Mouse (Mus musculus): Measurements from ENCODE around the gene Vegfb. TPM values are rescaled to one million over a fixed set of nuclear protein-coding genes. Genes with fewer than 3 reads are reported as not detected.

Vegfb gene
- polyA plus RNA-seq, 1 experiment from 2014 or later = 49.6 TPM

DNA sequence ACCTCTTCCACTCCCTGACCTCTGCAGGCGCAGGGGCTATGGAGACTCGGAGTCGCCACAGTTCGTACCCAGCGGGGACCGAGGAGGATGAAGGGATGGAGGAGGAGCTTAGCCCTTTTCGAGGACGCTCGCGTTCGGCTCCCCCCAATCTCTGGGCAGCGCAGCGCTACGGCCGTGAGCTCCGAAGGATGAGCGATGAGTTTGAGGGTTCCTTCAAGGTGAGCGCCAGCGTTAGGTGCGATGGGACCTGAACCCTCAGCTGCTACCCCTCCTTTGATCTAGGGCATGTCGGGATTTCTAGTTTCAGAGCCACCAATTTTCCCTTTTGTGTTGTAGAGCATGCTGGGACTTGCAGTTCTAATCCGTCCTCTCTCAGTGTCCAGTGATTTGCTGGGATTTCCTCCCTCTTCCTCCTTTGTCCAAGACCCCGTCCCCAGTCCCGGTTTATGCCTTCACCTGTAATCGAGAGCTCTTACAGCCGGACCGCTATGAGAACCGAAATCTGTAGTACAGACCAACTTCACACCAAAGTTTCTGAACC, 36.8 kb downstream of the Vegfb start:
- H3K9me3 ChIP-seq (ENCODE audit: control insufficient read depth, low read length) = no peaks in the 10 kb centered on the region
- peak; percentile 40 for ATAC-seq
- peak overlapping the region; percentile 98 for H3K4me2 ChIP-seq (ENCODE audit: low read length)
- H3K27me3 ChIP-seq (replicated peaks; ENCODE audit: control insufficient read depth, insufficient read depth, low read length) = no peaks in the 10 kb centered on the region
- H3K4me3 ChIP-seq (ENCODE audit: low read length) = peak overlapping the region; percentile 61
- WGBS = 0% methylated on average over 28 of the region's 28 CpGs
- peaks cover 4% of the 10 kb centered on the region; the same call in 1 of the 2 replicates for H3K36me3 ChIP-seq (ENCODE audit: control insufficient read depth, insufficient read depth, low read length)
- peak overlapping the region; percentile 81 for H3K9ac ChIP-seq (ENCODE audit: low read depth, low read length)
- peak overlapping the region; percentile 96 for H3K27ac ChIP-seq (ENCODE audit: low read depth, low read length)
- H3K4me1 ChIP-seq (ENCODE audit: control insufficient read depth, insufficient read depth, low read depth, low read length) = peaks cover 19% of the 10 kb centered on the region

DNA sequence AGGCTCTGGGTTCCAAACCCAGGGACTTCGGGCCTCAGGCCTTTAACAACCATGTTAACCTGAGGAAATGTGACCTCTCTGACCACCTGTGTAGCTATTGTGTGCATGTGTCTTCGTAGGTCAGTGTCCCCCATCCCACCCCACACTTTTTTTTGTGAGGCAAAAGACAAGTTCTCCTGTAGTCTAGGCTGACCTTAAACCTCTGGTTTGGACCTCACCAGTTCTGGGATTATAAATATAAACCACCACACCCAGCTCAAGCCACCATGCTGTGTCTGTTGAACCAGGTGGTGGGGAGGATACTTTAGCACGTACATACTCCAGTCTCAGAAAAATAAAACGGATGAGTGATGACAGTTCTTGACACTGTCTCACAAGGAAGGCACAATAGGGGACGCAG, 37.5 kb downstream of the Vegfb start:
- WGBS = 37% methylated on average over 5 of the region's 5 CpGs
- ATAC-seq = no peak
- Histone ChIP-seq H3K27ac (ENCODE audit: low read depth, low read length) (peak overlapping the region; percentile 96), H3K36me3 (ENCODE audit: control insufficient read depth, insufficient read depth, low read length) (no peaks in the 10 kb centered on the region; the same call in 1 of the 2 replicates), H3K4me2 (ENCODE audit: low read length) (peak overlapping the region; percentile 98), H3K4me3 (ENCODE audit: low read length) (peak overlapping the region; percentile 61), H3K27me3 (replicated peaks; ENCODE audit: control insufficient read depth, insufficient read depth, low read length) (no peaks in the 10 kb centered on the region), H3K9ac (ENCODE audit: low read depth, low read length) (peak overlapping the region; percentile 81), H3K9me3 (ENCODE audit: control insufficient read depth, low read length) (no peaks in the 10 kb centered on the region), H3K4me1 (ENCODE audit: control insufficient read depth, insufficient read depth, low read depth, low read length) (peaks cover 19% of the 10 kb centered on the region)

DNA sequence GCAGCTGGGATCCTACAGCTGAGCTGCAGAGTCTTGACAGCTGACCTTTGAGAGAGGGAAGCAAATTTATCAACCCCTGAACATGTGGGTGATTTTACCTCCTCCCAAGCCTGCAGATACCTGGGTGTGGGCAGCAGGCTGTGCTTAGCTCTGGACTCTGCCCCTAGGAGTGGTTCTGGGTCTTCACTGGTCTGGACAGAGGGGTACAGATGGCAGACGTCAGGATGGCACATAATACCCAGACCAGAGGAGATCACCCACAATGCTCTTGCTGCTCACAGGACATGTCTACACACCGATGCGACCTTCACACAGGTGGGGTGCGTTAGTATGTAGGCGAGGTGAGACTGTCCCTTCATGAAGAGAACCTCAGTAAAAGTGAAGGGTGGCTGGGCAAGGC, 37.9 kb downstream of the Vegfb start:
- ATAC-seq = no peak
- WGBS = 92% methylated on average over 5 of the region's 5 CpGs
- Histone ChIP-seq H3K4me1 (ENCODE audit: control insufficient read depth, insufficient read depth, low read depth, low read length) (peaks cover 19% of the 10 kb centered on the region), H3K36me3 (ENCODE audit: control insufficient read depth, insufficient read depth, low read length) (no peaks in the 10 kb centered on the region; the same call in 1 of the 2 replicates), H3K27me3 (replicated peaks; ENCODE audit: control insufficient read depth, insufficient read depth, low read length) (no peaks in the 10 kb centered on the region), H3K9ac (ENCODE audit: low read depth, low read length) (no peak overlapping the region), H3K4me2 (ENCODE audit: low read length) (no peak overlapping the region), H3K9me3 (ENCODE audit: control insufficient read depth, low read length) (no peaks in the 10 kb centered on the region), H3K27ac (ENCODE audit: low read depth, low read length) (no peak overlapping the region), H3K4me3 (ENCODE audit: low read length) (no peak overlapping the region)

DNA sequence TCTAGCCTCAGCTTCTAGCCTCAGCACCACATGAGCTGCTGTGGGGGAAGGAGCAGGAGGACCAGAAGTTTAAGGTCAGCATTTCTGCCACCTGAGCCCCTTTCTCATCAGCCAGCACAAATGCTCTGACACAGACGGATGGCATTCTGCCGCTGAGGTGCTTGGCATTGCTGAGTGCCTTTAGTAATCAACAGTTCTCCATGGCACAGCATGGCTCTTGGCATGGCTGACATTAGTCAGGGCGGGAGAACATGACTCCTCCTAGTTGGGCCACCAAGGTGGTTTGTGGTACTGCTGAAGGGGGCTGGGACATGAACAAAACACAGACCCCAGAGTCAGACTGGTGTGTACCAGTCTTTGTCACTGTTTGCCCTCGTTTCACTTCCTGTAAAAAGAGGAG, 39.3 kb downstream of the Vegfb start:
- Histone ChIP-seq H3K27ac (ENCODE audit: low read depth, low read length) (no peak overlapping the region), H3K4me1 (ENCODE audit: control insufficient read depth, insufficient read depth, low read depth, low read length) (peaks cover 20% of the 10 kb centered on the region), H3K9me3 (ENCODE audit: control insufficient read depth, low read length) (no peaks in the 10 kb centered on the region), H3K9ac (ENCODE audit: low read depth, low read length) (no peak overlapping the region), H3K36me3 (ENCODE audit: control insufficient read depth, insufficient read depth, low read length) (no peaks in the 10 kb centered on the region; the same call in 1 of the 2 replicates), H3K4me2 (ENCODE audit: low read length) (no peak overlapping the region), H3K27me3 (replicated peaks; ENCODE audit: control insufficient read depth, insufficient read depth, low read length) (no peaks in the 10 kb centered on the region), H3K4me3 (ENCODE audit: low read length) (no peak overlapping the region)
- no peak for ATAC-seq
- WGBS = 64% methylated on average over 4 of the region's 4 CpGs

DNA sequence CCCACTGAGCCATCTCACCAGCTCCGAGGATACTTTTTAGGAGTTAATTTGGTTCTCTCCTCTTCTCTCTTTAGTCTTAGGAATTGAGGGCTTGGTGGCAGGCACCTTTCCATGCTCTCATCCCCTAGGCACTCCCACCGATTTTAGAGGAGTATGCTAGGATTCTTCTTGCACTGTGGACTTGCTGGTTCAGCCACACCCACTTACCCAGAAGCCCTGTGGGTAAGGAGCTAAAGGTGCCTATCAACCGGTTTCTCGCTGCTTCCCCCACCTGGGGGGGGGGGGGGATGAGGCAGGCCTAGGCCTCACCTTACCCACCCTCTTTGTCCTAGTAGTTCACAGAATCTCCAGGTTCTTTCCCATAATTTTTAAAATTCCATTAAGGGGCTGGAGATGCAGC, 39.7 kb downstream of the Vegfb start:
- no peak overlapping the region for H3K9ac ChIP-seq (ENCODE audit: low read depth, low read length)
- no peaks in the 10 kb centered on the region for H3K9me3 ChIP-seq (ENCODE audit: control insufficient read depth, low read length)
- H3K36me3 ChIP-seq (ENCODE audit: control insufficient read depth, insufficient read depth, low read length) = no peaks in the 10 kb centered on the region; the same call in 1 of the 2 replicates
- H3K27me3 ChIP-seq (replicated peaks; ENCODE audit: control insufficient read depth, insufficient read depth, low read length) = no peaks in the 10 kb centered on the region
- no peak overlapping the region for H3K27ac ChIP-seq (ENCODE audit: low read depth, low read length)
- peaks cover 20% of the 10 kb centered on the region for H3K4me1 ChIP-seq (ENCODE audit: control insufficient read depth, insufficient read depth, low read depth, low read length)
- H3K4me2 ChIP-seq (ENCODE audit: low read length) = no peak overlapping the region
- H3K4me3 ChIP-seq (ENCODE audit: low read length) = no peak overlapping the region
- 56% methylated on average over 4 of the region's 4 CpGs for WGBS
- no peak for ATAC-seq

DNA sequence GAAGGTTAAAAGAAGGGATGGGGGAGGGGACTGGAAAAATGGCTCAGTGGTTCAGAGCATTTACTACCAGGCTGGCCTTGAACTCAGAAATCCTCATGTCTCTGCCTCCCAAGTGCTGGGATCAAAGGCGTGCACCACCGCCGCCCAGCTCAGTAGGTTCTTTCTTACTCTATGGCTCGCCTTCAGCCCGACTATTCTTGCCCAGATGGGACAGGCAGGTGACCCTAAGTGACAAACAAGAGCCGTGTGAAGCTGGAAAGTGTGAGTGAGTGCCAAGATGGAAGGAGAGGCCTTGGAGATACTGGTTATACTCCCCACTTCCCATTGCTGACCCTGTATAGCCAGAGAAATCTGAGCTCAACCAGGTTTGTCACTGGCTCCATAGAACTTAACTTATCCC, 43.7 kb downstream of the Vegfb start:
- Histone ChIP-seq H3K9ac (ENCODE audit: low read depth, low read length) (no peak overlapping the region), H3K27ac (ENCODE audit: low read depth, low read length) (no peak overlapping the region), H3K4me1 (ENCODE audit: control insufficient read depth, insufficient read depth, low read depth, low read length) (peaks cover 29% of the 10 kb centered on the region), H3K4me2 (ENCODE audit: low read length) (no peak overlapping the region), H3K27me3 (replicated peaks; ENCODE audit: control insufficient read depth, insufficient read depth, low read length) (no peaks in the 10 kb centered on the region), H3K36me3 (ENCODE audit: control insufficient read depth, insufficient read depth, low read length) (no peaks in the 10 kb centered on the region; the same call in 1 of the 2 replicates), H3K9me3 (ENCODE audit: control insufficient read depth, low read length) (no peaks in the 10 kb centered on the region), H3K4me3 (ENCODE audit: low read length) (no peak overlapping the region)
- ATAC-seq = no peak
- 94% methylated on average over 6 of the region's 6 CpGs for WGBS

DNA sequence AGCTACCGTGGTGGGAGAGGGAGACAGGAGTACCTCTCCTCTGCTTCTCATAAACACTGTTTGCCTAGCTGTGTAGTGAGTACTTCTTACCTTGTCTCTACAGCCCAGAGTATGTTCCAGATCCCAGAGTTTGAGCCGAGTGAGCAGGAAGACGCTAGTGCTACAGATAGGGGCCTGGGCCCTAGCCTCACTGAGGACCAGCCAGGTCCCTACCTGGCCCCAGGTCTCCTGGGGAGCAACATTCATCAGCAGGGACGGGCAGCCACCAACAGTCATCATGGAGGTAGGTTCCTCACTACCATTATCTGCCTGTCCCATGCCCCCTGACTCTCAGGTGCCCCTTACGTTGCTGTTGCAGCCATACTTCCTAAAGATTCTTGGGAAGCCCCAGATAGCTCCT, 44.7 kb downstream of the Vegfb start:
- H3K27me3 ChIP-seq (replicated peaks; ENCODE audit: control insufficient read depth, insufficient read depth, low read length) = no peaks in the 10 kb centered on the region
- peak overlapping the region; percentile 86 for H3K4me3 ChIP-seq (ENCODE audit: low read length)
- 23% methylated on average over 5 of the region's 5 CpGs for WGBS
- H3K4me2 ChIP-seq (ENCODE audit: low read length) = peak overlapping the region; percentile 76
- peak overlapping the region; percentile 95 for H3K9ac ChIP-seq (ENCODE audit: low read depth, low read length)
- no peaks in the 10 kb centered on the region; the same call in 1 of the 2 replicates for H3K36me3 ChIP-seq (ENCODE audit: control insufficient read depth, insufficient read depth, low read length)
- H3K9me3 ChIP-seq (ENCODE audit: control insufficient read depth, low read length) = no peaks in the 10 kb centered on the region
- peak; percentile 5; the same call in 1 of the 2 replicates for ATAC-seq
- peaks cover 35% of the 10 kb centered on the region for H3K4me1 ChIP-seq (ENCODE audit: control insufficient read depth, insufficient read depth, low read depth, low read length)
- peak overlapping the region; percentile 97 for H3K27ac ChIP-seq (ENCODE audit: low read depth, low read length)

DNA sequence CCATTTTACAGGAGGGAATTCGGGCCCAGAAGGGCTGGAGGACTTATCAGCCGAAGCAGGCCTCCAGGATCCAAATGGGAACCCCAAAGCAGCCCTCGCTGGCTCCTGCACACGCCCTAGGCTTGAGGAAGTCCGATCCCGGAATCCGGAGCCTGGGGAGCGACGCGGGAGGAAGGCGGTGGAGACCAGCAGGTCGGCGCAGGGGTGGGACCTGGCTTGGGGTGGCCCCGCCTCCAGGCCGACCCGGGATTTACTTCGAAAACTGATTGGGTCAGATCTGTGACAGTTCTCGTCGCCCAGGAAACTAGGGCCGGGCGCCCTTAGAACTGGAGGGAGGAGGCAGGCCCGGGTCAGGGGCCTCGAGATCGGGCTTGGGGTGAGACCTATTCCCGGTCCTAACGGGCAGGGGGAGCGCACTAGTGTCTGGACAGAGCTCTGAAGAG, 45.2 kb downstream of the Vegfb start, which contains the start of gene Gpr137:
Gene Gpr137, minus strand, starts transcription at position 232 of the 443 bp plus-strand sequence.
- Histone ChIP-seq H3K4me3 (ENCODE audit: low read length) (peak within 1 kb of the TSS; percentile 86), H3K36me3 (ENCODE audit: control insufficient read depth, insufficient read depth, low read length) (no peaks in the 10 kb centered on the region; the same call in 1 of the 2 replicates), H3K4me1 (ENCODE audit: control insufficient read depth, insufficient read depth, low read depth, low read length) (peaks cover 35% of the 10 kb centered on the region), H3K27me3 (replicated peaks; ENCODE audit: control insufficient read depth, insufficient read depth, low read length) (no peaks in the 10 kb centered on the region; the same call in 1 of the 2 replicates), H3K4me2 (ENCODE audit: low read length) (peak within 1 kb of the TSS; percentile 76), H3K9me3 (ENCODE audit: control insufficient read depth, low read length) (no peaks in the 10 kb centered on the region), H3K9ac (ENCODE audit: low read depth, low read length) (peak within 1 kb of the TSS; percentile 95), H3K27ac (ENCODE audit: low read depth, low read length) (peak within 1 kb of the TSS; percentile 97)
- WGBS = under 1% methylated on average over 27 of the region's 27 CpGs
- peak; percentile 81 for ATAC-seq

DNA sequence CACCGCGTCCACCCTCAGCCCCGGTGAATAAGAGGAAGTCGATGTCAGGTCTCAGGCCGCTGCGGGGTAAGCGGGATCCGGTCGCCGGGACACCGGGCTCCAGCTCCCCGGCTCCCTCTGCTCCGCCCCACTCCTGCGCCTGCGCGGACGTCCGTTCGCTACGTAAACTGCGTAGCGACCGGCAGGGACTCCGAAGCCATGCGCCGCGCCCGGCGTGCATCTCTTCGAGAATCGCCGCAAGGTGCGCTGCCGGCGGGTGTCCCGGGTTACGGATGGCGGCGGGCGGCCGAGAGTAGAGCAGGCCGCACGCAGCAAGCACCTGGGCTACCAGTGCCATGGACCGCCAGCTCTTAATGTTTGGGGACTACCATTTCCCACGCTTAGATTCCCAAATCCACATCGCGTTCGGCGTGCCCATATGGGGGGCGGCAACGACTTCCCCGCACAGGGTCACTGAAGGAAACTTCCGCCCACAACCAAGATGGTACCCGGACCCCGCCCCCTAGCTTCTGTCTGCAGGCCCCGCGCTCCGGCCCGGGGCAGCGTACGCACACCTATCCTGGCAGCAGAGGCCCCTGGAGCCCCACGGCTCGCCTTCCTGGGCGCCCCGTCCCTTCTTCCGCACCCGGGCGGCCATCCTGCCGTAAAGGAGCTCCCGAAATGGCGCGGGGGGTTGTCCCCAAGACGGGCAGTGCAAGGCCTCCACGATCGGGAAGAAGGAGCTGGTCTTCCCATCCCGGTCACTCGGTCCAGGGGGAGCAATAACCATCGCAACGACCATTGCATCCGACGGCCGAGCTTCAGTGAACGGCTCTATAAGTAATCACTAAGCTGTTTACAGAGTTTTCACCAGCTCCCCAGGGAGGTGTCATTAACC, 45.8 kb downstream of the Vegfb start, which contains the start of gene Bad:
Gene Bad, plus strand, starts transcription at position 490 of the 877 bp plus-strand sequence.
- H3K9me3 ChIP-seq (ENCODE audit: control insufficient read depth, low read length) = no peaks in the 10 kb centered on the region
- peak within 1 kb of the TSS; percentile 97 for H3K27ac ChIP-seq (ENCODE audit: low read depth, low read length)
- H3K27me3 ChIP-seq (replicated peaks; ENCODE audit: control insufficient read depth, insufficient read depth, low read length) = peaks cover 3% of the 10 kb centered on the region; the same call in 1 of the 2 replicates
- WGBS = under 1% methylated on average over 82 of the region's 83 CpGs
- peak within 1 kb of the TSS; percentile 86 for H3K4me3 ChIP-seq (ENCODE audit: low read length)
- peak within 1 kb of the TSS; percentile 95 for H3K9ac ChIP-seq (ENCODE audit: low read depth, low read length)
- no peaks in the 10 kb centered on the region for H3K36me3 ChIP-seq (ENCODE audit: control insufficient read depth, insufficient read depth, low read length)
- ATAC-seq = peak; percentile 83
- peak within 1 kb of the TSS; percentile 76 for H3K4me2 ChIP-seq (ENCODE audit: low read length)
- H3K4me1 ChIP-seq (ENCODE audit: control insufficient read depth, insufficient read depth, low read depth, low read length) = peaks cover 35% of the 10 kb centered on the region
